Mouse (Mus musculus): Measurements from ENCODE around the gene Gli3.

GRCm38 (mm10) chr13:15585941-15586340, 122.9 kb downstream of the Gli3 start:
- TF ChIP-seq GATA1 (IDR thresholded peaks at IDR 0.05; ENCODE audit: low read length): no peak
- no peak for TF ChIP-seq TAL1 (IDR thresholded peaks at IDR 0.05; ENCODE audit: low read length)
